Mouse (Mus musculus): ENCODE results near the gene Ppef2. TPM values are rescaled to one million over a fixed set of nuclear protein-coding genes. Genes with fewer than 3 reads are reported as not detected.
"Not testable (repeated sequence)": the region's sequence is repeated elsewhere in the genome, so short reads cannot be mapped to it uniquely, and the experiment has no call there.

Gene Ppef2
- polyA plus RNA-seq, 1 experiment from 2014 or later: 0.38 TPM

GRCm38 (mm10) chr5:92205706-92206105 lies 50.4 kb downstream of the Ppef2 start:
- no peak overlapping the region for H3K9ac ChIP-seq (replicated peaks)
- peaks cover 52% of the 10 kb centered on the region for H3K36me3 ChIP-seq
- no peaks in the 10 kb centered on the region for H3K9me3 ChIP-seq
- H3K4me3 ChIP-seq (replicated peaks): no peak overlapping the region
- H3K4me1 ChIP-seq (replicated peaks): no peaks in the 10 kb centered on the region
- WGBS: 91% methylated on average over 5 of the region's 5 CpGs
- no peaks in the 10 kb centered on the region for H3K27me3 ChIP-seq
- no peak for ATAC-seq
- H3K27ac ChIP-seq: no peak overlapping the region
- no peak overlapping the region for H3K4me2 ChIP-seq (replicated peaks)

GRCm38 (mm10) chr5:92205184-92205583 lies 50.9 kb downstream of the Ppef2 start:
- Histone ChIP-seq H3K4me2 (replicated peaks) (no peak overlapping the region), H3K27ac (no peak overlapping the region), H3K4me1 (replicated peaks) (no peaks in the 10 kb centered on the region), H3K27me3 (no peaks in the 10 kb centered on the region), H3K9me3 (no peaks in the 10 kb centered on the region), H3K9ac (replicated peaks) (no peak overlapping the region), H3K36me3 (peaks cover 56% of the 10 kb centered on the region), H3K4me3 (replicated peaks) (no peak overlapping the region)
- 93% methylated on average over 7 of the region's 7 CpGs for WGBS
- ATAC-seq: no peak

GRCm38 (mm10) chr5:92204162-92205036 lies 51.7 kb downstream of the Ppef2 start:
- Histone ChIP-seq H3K27ac (no peak overlapping the region), H3K36me3 (peaks cover 64% of the 10 kb centered on the region), H3K4me1 (replicated peaks) (no peaks in the 10 kb centered on the region), H3K27me3 (no peaks in the 10 kb centered on the region), H3K9ac (replicated peaks) (no peak overlapping the region), H3K9me3 (no peaks in the 10 kb centered on the region), H3K4me3 (replicated peaks) (no peak overlapping the region), H3K4me2 (replicated peaks) (no peak overlapping the region)
- 98% methylated on average over 6 of the region's 6 CpGs for WGBS
- ATAC-seq: no peak

- Histone ChIP-seq H3K4me1 (replicated peaks) (peaks cover 17% of the 10 kb centered on the region), H3K27me3 (no peaks in the 10 kb centered on the region), H3K27ac (peak overlapping the region; percentile 64), H3K9ac (replicated peaks) (no peak overlapping the region), H3K36me3 (peaks cover 70% of the 10 kb centered on the region), H3K4me2 (replicated peaks) (no peak overlapping the region), H3K9me3 (no peaks in the 10 kb centered on the region), H3K4me3 (replicated peaks) (no peak overlapping the region)
- WGBS: 64% methylated on average over 8 of the region's 8 CpGs
- ATAC-seq: no peak
These were observed 57.8 kb downstream of the Ppef2 start for GRCm38 (mm10) chr5:92198266-92198665.

- Histone ChIP-seq H3K9ac (replicated peaks) (no peak overlapping the region), H3K4me2 (replicated peaks) (no peak overlapping the region), H3K27me3 (no peaks in the 10 kb centered on the region), H3K4me1 (replicated peaks) (peaks cover 17% of the 10 kb centered on the region), H3K4me3 (replicated peaks) (no peak overlapping the region), H3K9me3 (no peaks in the 10 kb centered on the region), H3K36me3 (peaks cover 72% of the 10 kb centered on the region), H3K27ac (peak overlapping the region; percentile 85)
- peak; percentile 88 for ATAC-seq
- WGBS: 66% methylated on average over 15 of the region's 15 CpGs
These were observed 58.9 kb downstream of the Ppef2 start for GRCm38 (mm10) chr5:92196895-92197811.

GRCm38 (mm10) chr5:92195716-92196115 lies 60.4 kb downstream of the Ppef2 start:
- not testable (repeated sequence) for H3K27ac ChIP-seq; H3K27me3 ChIP-seq; H3K9ac ChIP-seq (replicated peaks); H3K4me3 ChIP-seq (replicated peaks); H3K9me3 ChIP-seq; H3K4me2 ChIP-seq (replicated peaks); ATAC-seq
- Histone ChIP-seq H3K4me1 (replicated peaks) (peaks cover 17% of the 10 kb centered on the region), H3K36me3 (peaks cover 65% of the 10 kb centered on the region)
- 60% methylated on average over 2 of the region's 2 CpGs for WGBS

- H3K9ac ChIP-seq (replicated peaks): no peak overlapping the region
- peaks cover 64% of the 10 kb centered on the region for H3K36me3 ChIP-seq
- no peaks in the 10 kb centered on the region for H3K9me3 ChIP-seq
- ATAC-seq: no peak
- no peak overlapping the region for H3K4me3 ChIP-seq (replicated peaks)
- no peaks in the 10 kb centered on the region for H3K27me3 ChIP-seq
- H3K4me2 ChIP-seq (replicated peaks): no peak overlapping the region
- WGBS: 98% methylated on average over 7 of the region's 7 CpGs
- no peaks in the 10 kb centered on the region for H3K4me1 ChIP-seq (replicated peaks)
- H3K27ac ChIP-seq: no peak overlapping the region
These were observed 67.1 kb downstream of the Ppef2 start for GRCm38 (mm10) chr5:92188881-92189483.

- Histone ChIP-seq H3K4me2 (replicated peaks) (no peak overlapping the region), H3K27me3 (no peaks in the 10 kb centered on the region), H3K9me3 (no peaks in the 10 kb centered on the region), H3K4me3 (replicated peaks) (no peak overlapping the region), H3K9ac (replicated peaks) (no peak overlapping the region), H3K27ac (no peak overlapping the region), H3K36me3 (peaks cover 57% of the 10 kb centered on the region), H3K4me1 (replicated peaks) (no peaks in the 10 kb centered on the region)
- ATAC-seq: no peak
- 91% methylated on average over 8 of the region's 8 CpGs for WGBS
These were observed 72.8 kb downstream of the Ppef2 start for GRCm38 (mm10) chr5:92183071-92183830.

Other genes starting within 250 kb of the Ppef2 start
- 2.1 and 2.6 TPM in 2 replicates for gene Cdkl2, start 212.4 kb downstream of the Ppef2 start, polyA plus RNA-seq (2015; fragmentation: Nextera tagmentation; extraction: Ambion mirVana)
- 371 and 409 TPM in 2 replicates for gene G3bp2, start 172.6 kb downstream of the Ppef2 start, polyA plus RNA-seq (2015; fragmentation: Nextera tagmentation; extraction: Ambion mirVana)
- 50.2 and 50.3 TPM in 2 replicates for gene Uso1, start 118.3 kb downstream of the Ppef2 start, polyA plus RNA-seq (2015; fragmentation: Nextera tagmentation; extraction: Ambion mirVana)
- gene U90926, start 40.9 kb downstream of the Ppef2 start, polyA plus RNA-seq (2015; fragmentation: Nextera tagmentation; extraction: Ambion mirVana): not detected in 2 replicates
- gene Naaa, start 21.9 kb upstream of the Ppef2 start, polyA plus RNA-seq (2015; fragmentation: Nextera tagmentation; extraction: Ambion mirVana): 9.1 and 10.4 TPM in 2 replicates
- 32.6 and 34.2 TPM in 2 replicates for gene Sdad1, start 54.2 kb upstream of the Ppef2 start, polyA plus RNA-seq (2015; fragmentation: Nextera tagmentation; extraction: Ambion mirVana)
- gene Cxcl9, start 71.8 kb upstream of the Ppef2 start, polyA plus RNA-seq (2015; fragmentation: Nextera tagmentation; extraction: Ambion mirVana): not detected in 2 replicates
- 2.9 and 5.6 TPM in 2 replicates for gene Art3, start 75.5 kb upstream of the Ppef2 start, polyA plus RNA-seq (2015; fragmentation: Nextera tagmentation; extraction: Ambion mirVana)
- gene Cxcl10, start 92.6 kb upstream of the Ppef2 start, polyA plus RNA-seq (2015; fragmentation: Nextera tagmentation; extraction: Ambion mirVana): 0.28 and 0.31 TPM in 2 replicates
- gene Nup54, start 178.9 kb upstream of the Ppef2 start, polyA plus RNA-seq (2015; fragmentation: Nextera tagmentation; extraction: Ambion mirVana): 53.7 and 58.5 TPM in 2 replicates

Data from midbrain, embryonic 13.5 days (tissue).